Mouse (Mus musculus): ENCODE results near the gene Gla.

GRCm38 (mm10) chrX:134564326-134564725 lies 36.6 kb downstream of the Gla start:
- TF ChIP-seq CTCF (IDR thresholded peaks at IDR 0.05; ENCODE audit: low read depth, low read length) = no peak
- TF ChIP-seq GATA1 (IDR thresholded peaks at IDR 0.05; ENCODE audit: borderline replicate concordance, low read length) = no peak
- TF ChIP-seq TAL1 (conservative IDR thresholded peaks at IDR 0.05; ENCODE audit: low read depth, low read length) = no peak

All from G1E (cell line).